Mouse (Mus musculus): ENCODE results near the gene Lrrc8d. TPM values are rescaled to one million over a fixed set of nuclear protein-coding genes. Genes with fewer than 3 reads are reported as not detected.

Lrrc8d gene
- total and polyA plus RNA-seq, 3 experiments = 7.0 to 26.1 (median 16.6) TPM

DNA sequence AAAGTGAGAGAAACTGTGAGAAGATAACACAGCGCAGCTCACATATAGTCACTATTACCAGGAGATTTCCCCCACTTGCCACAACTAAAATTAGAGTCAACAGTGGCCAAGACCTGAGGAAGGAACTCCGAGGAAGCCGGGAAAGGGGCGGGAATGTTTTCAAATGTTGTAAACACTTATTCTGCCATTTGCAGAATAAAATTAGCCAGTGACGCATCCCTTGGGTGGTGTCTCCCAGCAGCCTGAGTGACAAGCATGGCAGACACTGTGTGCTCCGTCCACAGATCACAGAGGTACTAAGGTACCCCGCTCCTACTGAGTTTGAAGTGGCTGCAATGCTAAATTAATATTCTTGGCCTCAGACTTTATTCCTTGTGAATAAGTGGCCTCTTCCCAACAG, 124.5 kb downstream of the Lrrc8d start:
- dilution Hi-C loops (cut with MboI; ENCODE audit: extremely low pct_ligation_motif_present, extremely low pct_unique_long_range_greater_than_20kb, low sequenced_read_pairs) = no loop called here
- DNase-seq (ENCODE audit: extremely low read depth) = no peak
- no peaks in the 10 kb centered on the region for H3K79me2 ChIP-seq (replicated peaks; ENCODE audit: control insufficient read depth, extremely low read depth, insufficient read depth, poor library complexity, severe bottlenecking)
- TF ChIP-seq NRF1 (IDR thresholded peaks at IDR 0.05; ENCODE audit: low read depth, low read length) (no peak), UBTF (IDR thresholded peaks at IDR 0.05; ENCODE audit: low read depth, low read length) (no peak), MXI1 (IDR thresholded peaks at IDR 0.05; ENCODE audit: low read depth, low read length) (no peak), KAT2A (IDR thresholded peaks at IDR 0.05; ENCODE audit: insufficient replicate concordance, low read length) (no peak), JUND (conservative IDR thresholded peaks at IDR 0.05; ENCODE audit: low read depth, low read length) (no peak), RCOR1 (conservative IDR thresholded peaks at IDR 0.05; ENCODE audit: low read depth, low read length) (no peak), GABPA (IDR thresholded peaks at IDR 0.05; ENCODE audit: insufficient replicate concordance, low read depth, low read length) (no peak), MYC (IDR thresholded peaks at IDR 0.05; ENCODE audit: low read depth, low read length) (no peak), ZNF384 (IDR thresholded peaks at IDR 0.05; ENCODE audit: low read depth, low read length) (no peak)
- H3K27ac ChIP-seq (ENCODE audit: insufficient read depth, low read depth) = no peak overlapping the region
- H3K4me1 ChIP-seq (ENCODE audit: control insufficient read depth in 1 of 2, insufficient read depth in 2 of 2) = peaks cover 0 to 6% of the 10 kb centered on the region in 2 experiments; a peak in 3 of 4 replicates
- H3K4me3 ChIP-seq (replicated peaks in 1 of 3; ENCODE audit: low read depth in 2 of 3, low read length in 2 of 3, poor library complexity in 1 of 3) = no peak overlapping the region
- no peaks in the 10 kb centered on the region for H3K27me3 ChIP-seq (replicated peaks)
- no peak overlapping the region for H3K9ac ChIP-seq (ENCODE audit: insufficient read depth, low read depth)
- in situ Hi-C loops (cut with MboI; ENCODE audit: low pct_ligation_motif_present, low pct_unique_long_range_greater_than_20kb, low sequenced_read_pairs) = no loop called here
- H3K36me3 ChIP-seq (replicated peaks in 1 of 2; ENCODE audit: control insufficient read depth in 1 of 2, insufficient read depth in 1 of 2, low read length in 1 of 2) = peaks cover 2 to 7% of the 10 kb centered on the region in 2 experiments
- no peak overlapping the region for H3K4me2 ChIP-seq (ENCODE audit: insufficient read depth, low read depth, poor library complexity, severe bottlenecking)
- H3K9me3 ChIP-seq (replicated peaks; ENCODE audit: low read length) = no peaks in the 10 kb centered on the region

DNA sequence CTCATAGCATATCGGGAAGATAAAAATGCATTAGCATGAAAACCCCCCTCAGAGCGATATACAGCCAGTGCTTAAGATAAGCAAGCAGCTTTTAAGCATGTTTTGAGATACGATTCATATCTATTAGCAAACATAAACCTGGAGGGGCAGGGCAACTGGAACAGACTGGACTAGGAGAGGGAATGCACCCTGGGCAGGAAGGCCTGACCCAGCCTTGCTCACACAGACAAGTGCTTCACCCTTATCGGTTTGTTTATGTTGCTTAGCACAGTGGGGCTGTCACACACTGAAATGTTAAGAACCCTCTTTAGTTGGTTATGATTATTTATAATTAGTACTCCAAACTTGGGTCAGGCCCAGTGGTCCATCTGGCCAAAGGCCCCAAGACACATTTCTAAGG, 125.1 kb downstream of the Lrrc8d start:
- in situ Hi-C loops (cut with MboI; ENCODE audit: low pct_ligation_motif_present, low pct_unique_long_range_greater_than_20kb, low sequenced_read_pairs) = no loop called here
- TF ChIP-seq UBTF (IDR thresholded peaks at IDR 0.05; ENCODE audit: low read depth, low read length) = no peak
- no peak for TF ChIP-seq CHD1 (IDR thresholded peaks at IDR 0.05; ENCODE audit: low read depth, low read length)
- TF ChIP-seq POLR2AphosphoS2 (IDR thresholded peaks at IDR 0.05; ENCODE audit: low read depth, low read length) = no peak
- no peak for TF ChIP-seq USF2 (conservative IDR thresholded peaks at IDR 0.05; ENCODE audit: low read depth, low read length)
- TF ChIP-seq ELF1 (IDR thresholded peaks at IDR 0.05; ENCODE audit: low read depth, low read length) = no peak
- no peak for TF ChIP-seq CTCF (conservative IDR thresholded peaks at IDR 0.05 in 1 of 2, IDR thresholded peaks at IDR 0.05 in 1 of 2; ENCODE audit: low read depth in 2 of 2, low read length in 2 of 2)
- TF ChIP-seq PAX5 (IDR thresholded peaks at IDR 0.05; ENCODE audit: low read length) = no peak
- TF ChIP-seq MAFK (IDR thresholded peaks at IDR 0.05; ENCODE audit: insufficient replicate concordance, low read length) = no peak
- TF ChIP-seq EP300 (IDR thresholded peaks at IDR 0.05; ENCODE audit: low read length) = no peak
- no peak for TF ChIP-seq ZNF384 (IDR thresholded peaks at IDR 0.05; ENCODE audit: low read depth, low read length)
- no peak for TF ChIP-seq SIN3A (IDR thresholded peaks at IDR 0.05; ENCODE audit: low read length)
- no peak for TF ChIP-seq MAZ (IDR thresholded peaks at IDR 0.05; ENCODE audit: low read depth, low read length)

More for the DNA sequence above, 125.1 kb downstream of the Lrrc8d start:
- DNase-seq (ENCODE audit: extremely low read depth) = no peak
- Histone ChIP-seq H3K4me3 (replicated peaks in 1 of 3; ENCODE audit: low read depth in 2 of 3, low read length in 2 of 3, poor library complexity in 1 of 3) (no peak overlapping the region), H3K9ac (ENCODE audit: insufficient read depth, low read depth) (no peak overlapping the region), H3K4me1 (ENCODE audit: control insufficient read depth in 1 of 2, insufficient read depth in 2 of 2) (peaks cover 0 to 6% of the 10 kb centered on the region in 2 experiments; a peak in 3 of 4 replicates), H3K27me3 (replicated peaks) (no peaks in the 10 kb centered on the region), H3K4me2 (ENCODE audit: insufficient read depth, low read depth, poor library complexity, severe bottlenecking) (no peak overlapping the region), H3K9me3 (replicated peaks; ENCODE audit: low read length) (no peaks in the 10 kb centered on the region), H3K27ac (ENCODE audit: insufficient read depth, low read depth) (no peak overlapping the region), H3K36me3 (replicated peaks in 1 of 2; ENCODE audit: control insufficient read depth in 1 of 2, insufficient read depth in 1 of 2, low read length in 1 of 2) (peaks cover 2 to 7% of the 10 kb centered on the region in 2 experiments), H3K79me2 (replicated peaks; ENCODE audit: control insufficient read depth, extremely low read depth, insufficient read depth, poor library complexity, severe bottlenecking) (no peaks in the 10 kb centered on the region)
- dilution Hi-C loops (cut with MboI; ENCODE audit: extremely low pct_ligation_motif_present, extremely low pct_unique_long_range_greater_than_20kb, low sequenced_read_pairs) = no loop called here

Data from CH12.LX (cell line).